ENCODE assay signal across 30 mouse cellular contexts in the genomic region with DNA sequence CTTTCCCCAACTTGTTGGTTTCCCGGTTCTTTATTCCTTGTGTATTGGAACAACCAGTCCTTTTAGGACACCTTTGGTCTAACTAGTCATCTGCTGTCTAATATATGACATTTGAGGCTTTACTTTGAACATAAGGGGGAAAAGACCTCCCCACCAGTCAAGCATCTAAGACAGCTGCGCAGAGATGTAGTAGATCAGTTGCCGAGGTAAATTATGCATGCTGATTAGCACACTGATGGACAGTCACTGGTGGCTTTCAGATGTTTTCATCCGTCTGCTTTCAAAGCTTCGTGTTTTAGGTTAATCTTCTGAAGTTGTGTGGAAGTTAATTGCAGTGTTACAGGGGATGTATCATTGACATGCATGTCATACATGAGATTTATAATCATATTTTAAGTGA. TPM values are rescaled to one million over a fixed set of nuclear protein-coding genes. Genes with fewer than 3 reads are reported as not detected.
A peak's percentile ranks its signal among the peaks of the same experiment; 100 is the strongest.
DNase-seq lines count a peak whose midpoint lies in the region; ATAC-seq and TF ChIP-seq lines count a peak whose summit lies in the region.
"Had no signal": no experiment of that assay in that cellular context is flagged by ENCODE, and none has a peak within 500 bp of the region (broad histone marks: within the 10 kb centered on the region; RNA-seq: fewer than 3 reads in every experiment).

No protein-coding gene starts in this region.

- peak overlapping the region; percentile 100; the same call in 1 of the 2 replicates for H3K27ac ChIP-seq in forebrain, embryonic 10.5 days
- no peak overlapping the region for H3K27ac ChIP-seq in forebrain, embryonic 13.5 days
- H3K27ac ChIP-seq in intestine, postnatal 0 days (ENCODE audit: low read depth, low read length) = peak overlapping the region; percentile 52; the same call in 1 of the 2 replicates
- H3K27ac ChIP-seq in intestine, embryonic 15.5 days = no peak overlapping the region
- H3K27ac ChIP-seq in midbrain, embryonic 16.5 days (ENCODE audit: low read length) = 0 out of 2 replicates have a peak overlapping the region, but pooled peaks have one; percentile 4
- H3K27ac ChIP-seq in midbrain, embryonic 14.5 days (replicated peaks; ENCODE audit: low read depth, low read length) = no peak overlapping the region
- H3K27ac ChIP-seq: heart, adult 2 months; kidney, embryonic 15.5 days; liver, embryonic 14.5 days; macrophage; neural tube, embryonic 13.5 days had no signal

- H3K9me3 ChIP-seq in forebrain, embryonic 10.5 days = peaks cover 4% of the 10 kb centered on the region; the same call in 1 of the 2 replicates
- H3K9me3 ChIP-seq in forebrain, embryonic 13.5 days (replicated peaks) = no peaks in the 10 kb centered on the region
- H3K9me3 ChIP-seq in intestine, postnatal 0 days (ENCODE audit: control insufficient read depth) = no peaks in the 10 kb centered on the region
- H3K9me3 ChIP-seq in intestine, embryonic 15.5 days = no peaks in the 10 kb centered on the region
- H3K9me3 ChIP-seq in midbrain, embryonic 16.5 days (replicated peaks; ENCODE audit: control insufficient read depth, low read length, poor library complexity, severe bottlenecking) = no peaks in the 10 kb centered on the region
- H3K9me3 ChIP-seq in midbrain, embryonic 14.5 days (ENCODE audit: control insufficient read depth, low read length) = no peaks in the 10 kb centered on the region
- H3K9me3 ChIP-seq: embryonic facial prominence, embryonic 13.5 days; heart, embryonic 12.5 days; kidney, embryonic 15.5 days; neural tube, embryonic 13.5 days had no signal

- no peak for TF ChIP-seq CTCF in intestine, postnatal 0 days (IDR thresholded peaks at IDR 0.05; ENCODE audit: low read depth)

- H3K9ac ChIP-seq in forebrain, embryonic 13.5 days = no peak overlapping the region
- H3K9ac ChIP-seq in intestine, postnatal 0 days (ENCODE audit: low read depth, low read length) = no peak overlapping the region
- H3K9ac ChIP-seq in intestine, embryonic 15.5 days = no peak overlapping the region
- H3K9ac ChIP-seq in midbrain, embryonic 16.5 days (ENCODE audit: low read depth, low read length) = no peak overlapping the region
- H3K9ac ChIP-seq in midbrain, embryonic 14.5 days (replicated peaks; ENCODE audit: low read length) = no peak overlapping the region; the same call in 1 of the 2 replicates
- H3K9ac ChIP-seq: embryonic facial prominence, embryonic 13.5 days; heart, embryonic 12.5 days; kidney, embryonic 15.5 days; liver, embryonic 14.5 days had no signal

- ATAC-seq in forebrain, embryonic 13.5 days = no peak
- no peak for ATAC-seq in intestine, postnatal 0 days
- no peak for ATAC-seq in intestine, embryonic 15.5 days
- no peak for ATAC-seq in midbrain, embryonic 16.5 days
- no peak for ATAC-seq in midbrain, embryonic 14.5 days (ENCODE audit: low FRiP score, low TSS enrichment)
- ATAC-seq: forebrain, embryonic 16.5 days; Patski had no signal

- intact Hi-C loops in left cerebral cortex, postnatal 10 days (cut with DNase I) = no loop called here

- TF ChIP-seq POLR2A in myocyte (IDR thresholded peaks at IDR 0.05; ENCODE audit: insufficient read length, low read depth) = no peak

- peaks cover 53% of the 10 kb centered on the region for H3K4me1 ChIP-seq in forebrain, embryonic 10.5 days
- H3K4me1 ChIP-seq in forebrain, embryonic 13.5 days = peaks cover 39% of the 10 kb centered on the region
- H3K4me1 ChIP-seq in intestine, postnatal 0 days (replicated peaks; ENCODE audit: control insufficient read depth, insufficient read depth, low read length) = 0 out of 2 replicates have a peak, but pooled peaks cover 4% of the 10 kb centered on the region
- H3K4me1 ChIP-seq in intestine, embryonic 15.5 days (replicated peaks) = peaks cover 8% of the 10 kb centered on the region
- peaks cover 31% of the 10 kb centered on the region for H3K4me1 ChIP-seq in midbrain, embryonic 16.5 days (ENCODE audit: control insufficient read depth, insufficient read depth, low read length)
- H3K4me1 ChIP-seq in midbrain, embryonic 14.5 days (ENCODE audit: control insufficient read depth, insufficient read depth, low read length) = peaks cover 34% of the 10 kb centered on the region

- peaks cover 42% of the 10 kb centered on the region for H3K36me3 ChIP-seq in forebrain, embryonic 10.5 days (replicated peaks)
- H3K36me3 ChIP-seq in forebrain, embryonic 13.5 days (ENCODE audit: poor library complexity, severe bottlenecking) = peaks cover 19% of the 10 kb centered on the region
- peaks cover 13% of the 10 kb centered on the region; the same call in 1 of the 2 replicates for H3K36me3 ChIP-seq in intestine, postnatal 0 days (ENCODE audit: control insufficient read depth, insufficient read depth)
- H3K36me3 ChIP-seq in intestine, embryonic 15.5 days = peaks cover 11% of the 10 kb centered on the region; the same call in 1 of the 2 replicates
- no peaks in the 10 kb centered on the region; the same call in 1 of the 2 replicates for H3K36me3 ChIP-seq in midbrain, embryonic 16.5 days (ENCODE audit: control insufficient read depth, insufficient read depth, low read length)
- peaks cover 2% of the 10 kb centered on the region; the same call in 1 of the 2 replicates for H3K36me3 ChIP-seq in midbrain, embryonic 14.5 days (ENCODE audit: control insufficient read depth, insufficient read depth, low read length)
- H3K36me3 ChIP-seq in myocyte (ENCODE audit: control insufficient read depth, insufficient read depth) = peaks cover 12% of the 10 kb centered on the region

- 60% methylated on average over 5 of the region's 5 CpGs for WGBS in forebrain, embryonic 10.5 days
- 44% methylated on average over 5 of the region's 5 CpGs for WGBS in forebrain, embryonic 13.5 days
- WGBS in intestine, postnatal 0 days = 85% methylated on average over 5 of the region's 5 CpGs
- 89% methylated on average over 5 of the region's 5 CpGs for WGBS in intestine, embryonic 15.5 days
- 35% methylated on average over 5 of the region's 5 CpGs for WGBS in midbrain, embryonic 16.5 days
- WGBS in midbrain, embryonic 14.5 days = 25% methylated on average over 5 of the region's 5 CpGs

- no peak for DNase-seq in forebrain, embryonic 10.5 days (ENCODE audit: extremely low spot score, low spot score)
- no peak for DNase-seq in midbrain, embryonic 14.5 days
- no peak for DNase-seq in left cerebral cortex, postnatal 10 days (ENCODE audit: extremely low spot score in 1 of 2, low spot score in 2 of 2)
- DNase-seq: adrenal gland, postnatal 10 days; cerebellum, adult 11 months; cerebellum, adult 9-11 months; embryo, embryonic 11 days; heart, adult 2 months; heart, postnatal 4 days; kidney, adult 18-20 months; kidney, postnatal 36 days; left cerebral cortex, postnatal 4 days; liver; lung, adult 2 months; lung, postnatal 10 days; thymus, adult 2 months had no signal

- no peak overlapping the region for H3ac ChIP-seq in myocyte (ENCODE audit: control insufficient read depth, insufficient read length)

- H3K4me2 ChIP-seq in forebrain, embryonic 13.5 days = no peak overlapping the region
- no peak overlapping the region for H3K4me2 ChIP-seq in intestine, postnatal 0 days (replicated peaks; ENCODE audit: low read depth)
- H3K4me2 ChIP-seq in intestine, embryonic 15.5 days (replicated peaks) = no peak overlapping the region
- 0 out of 2 replicates have a peak overlapping the region, but pooled peaks have one; percentile 13 for H3K4me2 ChIP-seq in midbrain, embryonic 16.5 days (ENCODE audit: low read length)
- H3K4me2 ChIP-seq in midbrain, embryonic 14.5 days (ENCODE audit: low read length) = no peak overlapping the region
- H3K4me2 ChIP-seq in myocyte (ENCODE audit: low read depth) = no peak overlapping the region
- H3K4me2 ChIP-seq: embryonic facial prominence, embryonic 13.5 days; heart, embryonic 12.5 days; kidney, embryonic 15.5 days; neural tube, embryonic 13.5 days had no signal

- H3K27me3 ChIP-seq in forebrain, embryonic 10.5 days (ENCODE audit: poor library complexity, severe bottlenecking) = no peaks in the 10 kb centered on the region
- no peaks in the 10 kb centered on the region for H3K27me3 ChIP-seq in forebrain, embryonic 13.5 days
- no peaks in the 10 kb centered on the region for H3K27me3 ChIP-seq in intestine, postnatal 0 days (replicated peaks; ENCODE audit: control insufficient read depth, insufficient read depth, low read length)
- H3K27me3 ChIP-seq in intestine, embryonic 15.5 days (replicated peaks) = no peaks in the 10 kb centered on the region
- no peaks in the 10 kb centered on the region for H3K27me3 ChIP-seq in midbrain, embryonic 16.5 days (ENCODE audit: control insufficient read depth, insufficient read depth, low read depth, low read length)
- H3K27me3 ChIP-seq in midbrain, embryonic 14.5 days (ENCODE audit: control insufficient read depth, insufficient read depth, low read length) = no peaks in the 10 kb centered on the region
- H3K27me3 ChIP-seq in myocyte (ENCODE audit: control insufficient read depth, insufficient read depth, insufficient read length) = no peaks in the 10 kb centered on the region
- H3K27me3 ChIP-seq: CH12.LX; embryonic facial prominence, embryonic 13.5 days; heart, embryonic 12.5 days; kidney, embryonic 15.5 days; neural tube, embryonic 13.5 days; Patski had no signal

- H3K4me3 ChIP-seq in forebrain, embryonic 10.5 days = no peak overlapping the region
- H3K4me3 ChIP-seq in forebrain, embryonic 13.5 days = no peak overlapping the region
- no peak overlapping the region for H3K4me3 ChIP-seq in intestine, postnatal 0 days (ENCODE audit: low read depth, low read length)
- H3K4me3 ChIP-seq in intestine, embryonic 15.5 days (replicated peaks) = no peak overlapping the region
- no peak overlapping the region for H3K4me3 ChIP-seq in midbrain, embryonic 16.5 days (ENCODE audit: low read depth, low read length)
- H3K4me3 ChIP-seq in midbrain, embryonic 14.5 days (replicated peaks; ENCODE audit: low read depth, low read length) = no peak overlapping the region
- H3K4me3 ChIP-seq in myocyte = no peak overlapping the region
- H3K4me3 ChIP-seq: embryonic facial prominence, embryonic 13.5 days; heart, adult 2 months; heart, embryonic 12.5 days; kidney, embryonic 15.5 days; neural tube, embryonic 13.5 days had no signal

- H3K79me2 ChIP-seq in myocyte (ENCODE audit: control insufficient read depth, insufficient read depth) = peaks cover 72% of the 10 kb centered on the region

TF ChIP-seq in myocyte, 11 proteins besides CTCF, POLR2A, EP300 and RAD21 (continues in another document):
- TF ChIP-seq MYOG (IDR thresholded peaks at IDR 0.05; ENCODE audit: control insufficient read depth in 1 of 3, insufficient read depth in 1 of 3, insufficient read length in 2 of 3, low read depth in 2 of 3) = no peak

RNA-seq across cellular contexts. Expression of a gene that starts 5.8 kb away (rescaled TPM):
- 46.9 and 48.2 TPM in 2 replicates for polyA plus RNA-seq in forebrain, embryonic 10.5 days (2016; fragmentation: Nextera tagmentation; extraction: Ambion mirVana)
- 33.5 and 34.9 TPM in 2 replicates for polyA plus RNA-seq in forebrain, embryonic 13.5 days (2015; fragmentation: Nextera tagmentation; extraction: Ambion mirVana)
- polyA plus RNA-seq in intestine, postnatal 0 days (2015; fragmentation: Nextera tagmentation; extraction: Ambion mirVana) = 34.5 and 36.5 TPM in 2 replicates
- 46.4 and 47.8 TPM in 2 replicates for polyA plus RNA-seq in intestine, embryonic 15.5 days (2015; fragmentation: Nextera tagmentation; extraction: Ambion mirVana)
- polyA plus RNA-seq in midbrain, embryonic 16.5 days (2015; fragmentation: Nextera tagmentation; extraction: Ambion mirVana) = 42.5 and 46.7 TPM in 2 replicates
- polyA plus RNA-seq in midbrain, embryonic 14.5 days (2014; fragmentation: Nextera tagmentation; extraction: Ambion mirVana) = 30.4 and 33.9 TPM in 2 replicates
- 6.8 TPM for polyA plus RNA-seq in myocyte (2012; fragmentation: generic; extraction: Trizol)
- total RNA-seq in left cerebral cortex, postnatal 10 days (2021) = 10 to 100 TPM; 45.5 to 46.1 TPM

Comparison
In these comparisons a context has a peak if more than half of its experiments do, and no peak if none do; other contexts are left out.
1. H3K27ac ChIP-seq: peak in forebrain, embryonic 10.5 days (single experiment), intestine, postnatal 0 days (single experiment) and midbrain, embryonic 16.5 days (single experiment); none in forebrain, embryonic 13.5 days (single experiment), intestine, embryonic 15.5 days (single experiment) and midbrain, embryonic 14.5 days (single experiment).